In genomic region chr12:40272710-40273109, GRCm38 (mm10) we compare ENCODE assay signal across 21 mouse cellular contexts. TPM values are rescaled to one million over a fixed set of nuclear protein-coding genes. Genes with fewer than 3 reads are reported as not detected.
DNase-seq lines count a peak whose midpoint lies in the region; ATAC-seq lines count a peak whose summit lies in the region.
"Had no signal": no experiment of that assay in that cellular context is flagged by ENCODE, and none has a peak within 500 bp of the region (broad histone marks: within the 10 kb centered on the region; RNA-seq: fewer than 3 reads in every experiment).

No protein-coding gene starts in this region.

- H3K4me2 ChIP-seq in forebrain, embryonic 14.5 days (ENCODE audit: low read length) = no peak overlapping the region
- H3K4me2 ChIP-seq: embryonic facial prominence, embryonic 13.5 days; embryonic facial prominence, embryonic 15.5 days; forebrain, embryonic 12.5 days; forebrain, embryonic 15.5 days had no signal

- H3K4me3 ChIP-seq in forebrain, embryonic 14.5 days (ENCODE audit: low read depth, low read length) = no peak overlapping the region
- H3K4me3 ChIP-seq: embryonic facial prominence, embryonic 13.5 days; embryonic facial prominence, embryonic 15.5 days; erythroblast, embryonic 14.5 days; forebrain, embryonic 10.5 days; forebrain, embryonic 12.5 days; forebrain, embryonic 15.5 days had no signal

- no peak overlapping the region for H3K9ac ChIP-seq in forebrain, embryonic 14.5 days (ENCODE audit: low read length)
- H3K9ac ChIP-seq: embryonic facial prominence, embryonic 13.5 days; embryonic facial prominence, embryonic 15.5 days; forebrain, embryonic 12.5 days; forebrain, embryonic 15.5 days; forebrain, postnatal 0 days had no signal

- WGBS in forebrain, embryonic 14.5 days = 88% methylated on average over 4 of the region's 4 CpGs

- H3K4me1 ChIP-seq in forebrain, embryonic 14.5 days (ENCODE audit: control insufficient read depth, insufficient read depth, low read length) = no peaks in the 10 kb centered on the region
- H3K4me1 ChIP-seq: embryonic facial prominence, embryonic 13.5 days; embryonic facial prominence, embryonic 15.5 days; forebrain, embryonic 10.5 days; forebrain, embryonic 12.5 days; forebrain, embryonic 15.5 days had no signal

- peak; percentile 65 for ATAC-seq in CD4-positive, CD25-positive, alpha-beta regulatory T cell, adult 4 months
- ATAC-seq in forebrain, embryonic 14.5 days = no peak
- ATAC-seq: forebrain, embryonic 15.5 days; forebrain, postnatal 0 days had no signal

- H3K27ac ChIP-seq in forebrain, embryonic 14.5 days (ENCODE audit: low read depth, low read length) = no peak overlapping the region
- H3K27ac ChIP-seq: embryonic facial prominence, embryonic 13.5 days; embryonic facial prominence, embryonic 15.5 days; forebrain, embryonic 10.5 days; forebrain, embryonic 12.5 days; forebrain, embryonic 15.5 days had no signal

- H3K36me3 ChIP-seq in forebrain, embryonic 14.5 days (ENCODE audit: control insufficient read depth, insufficient read depth, low read length) = no peaks in the 10 kb centered on the region
- H3K36me3 ChIP-seq: embryonic facial prominence, embryonic 13.5 days; embryonic facial prominence, embryonic 15.5 days; forebrain, embryonic 10.5 days; forebrain, embryonic 12.5 days; forebrain, embryonic 15.5 days had no signal

- no peaks in the 10 kb centered on the region for H3K27me3 ChIP-seq in forebrain, embryonic 14.5 days (replicated peaks; ENCODE audit: control insufficient read depth, insufficient read depth, low read length)
- H3K27me3 ChIP-seq: embryonic facial prominence, embryonic 13.5 days; embryonic facial prominence, embryonic 15.5 days; forebrain, embryonic 12.5 days; forebrain, embryonic 15.5 days had no signal

- H3K9me3 ChIP-seq in forebrain, embryonic 14.5 days (replicated peaks; ENCODE audit: control insufficient read depth, low read length) = no peaks in the 10 kb centered on the region
- H3K9me3 ChIP-seq: embryonic facial prominence, embryonic 13.5 days; embryonic facial prominence, embryonic 15.5 days; forebrain, embryonic 10.5 days; forebrain, embryonic 15.5 days had no signal

- DNase-seq in induced T-regulatory cell, adult 2 months (ENCODE audit: low read depth) = peak; percentile 8
- no peak for DNase-seq in layer of hippocampus, adult 8-10 months (ENCODE audit: low spot score in 2 of 2)
- DNase-seq in cerebellum, postnatal 25 days = no peak
- no peak for DNase-seq in forebrain, embryonic 14.5 days (ENCODE audit: low spot score)
- DNase-seq: adrenal gland, adult 8-10 months; adrenal gland, postnatal 14 days; adrenal gland, postnatal 36 days; cerebellum, adult 11-12 months; cerebellum, adult 2 months; cerebellum, adult 9-10 months; cerebellum, postnatal 10 days; cerebellum, postnatal 36 days; embryo, embryonic 11 days; forebrain, postnatal 0 days had no signal

RNA-seq across cellular contexts. Expression of gene Ifrd1, which starts 24.4 kb away (rescaled TPM):
- 10 to 100 TPM; 46.7 to 49.4 TPM for polyA plus RNA-seq in CD4-positive, CD25-positive, alpha-beta regulatory T cell, adult 4 months (2017; shearing (Covaris generic))
- 10 to 100 TPM; 80.1 to 95.4 (median 92.0) TPM for total RNA-seq in layer of hippocampus, adult 8-10 months (2022)
- 188 and 206 TPM in 2 replicates for polyA plus RNA-seq in forebrain, embryonic 14.5 days (2014; fragmentation: Nextera tagmentation; extraction: Ambion mirVana)
